Mouse (Mus musculus) heart, embryonic 10.5 days (tissue): ENCODE results near the gene Mcam. TPM values are rescaled to one million over a fixed set of nuclear protein-coding genes. Genes with fewer than 3 reads are reported as not detected.
A peak's percentile ranks its signal among the peaks of the same experiment; 100 is the strongest.

Experiments
- DNase-seq: peaks from one replicate; pipeline ENCODE4 v3.0.0-alpha.2; 2017; ENCODE audit warnings: low spot score
- H3K27ac ChIP-seq: fragments of 300-500 bp; sonication (generic); 2 replicates; pipeline ENCODE4 v1.5.1; 2016; ENCODE audit warnings: mild to moderate bottlenecking
- H3K27me3 ChIP-seq: fragments of 300-500 bp; sonication (generic); 2 replicates; pipeline ENCODE4 v1.6.1; 2016; ENCODE audit warnings: mild to moderate bottlenecking; ENCODE audit not compliant: poor library complexity, insufficient read depth, severe bottlenecking
- H3K36me3 ChIP-seq: fragments of 300-500 bp; sonication (generic); 2 replicates; pipeline ENCODE4 v1.6.1; 2016; ENCODE audit warnings: mild to moderate bottlenecking, moderate library complexity
- H3K4me1 ChIP-seq: fragments of 300-500 bp; sonication (generic); 2 replicates; pipeline ENCODE4 v1.6.1; 2016; ENCODE audit warnings: mild to moderate bottlenecking
- H3K4me3 ChIP-seq: fragments of 300-500 bp; sonication (generic); 2 replicates; pipeline ENCODE4 v1.5.1; 2016; ENCODE audit warnings: mild to moderate bottlenecking, moderate library complexity
- H3K9me3 ChIP-seq: fragments of 300-500 bp; sonication (generic); 2 replicates; pipeline ENCODE4 v1.6.1; 2016; ENCODE audit warnings: mild to moderate bottlenecking, moderate library complexity
- WGBS: fragments of 180-500 bp; shearing (Covaris S2); methylation state at CpG from one replicate; pipeline ENCODE4 v1.1.7; 2016; 5-methylcytosine and 5-hydroxymethylcytosine counted together
- polyA plus RNA-seq: library from polyadenylated mRNA; unstranded; fragments of >200 nt; fragmentation: Nextera tagmentation; extraction: Ambion mirVana; gene quantifications from 2 replicates; pipeline ENCODE4 v1.2.1, GENCODE M21; 2016

Mcam gene
- polyA plus RNA-seq, 1 experiment from 2014 or later, result 34.6 TPM

DNA sequence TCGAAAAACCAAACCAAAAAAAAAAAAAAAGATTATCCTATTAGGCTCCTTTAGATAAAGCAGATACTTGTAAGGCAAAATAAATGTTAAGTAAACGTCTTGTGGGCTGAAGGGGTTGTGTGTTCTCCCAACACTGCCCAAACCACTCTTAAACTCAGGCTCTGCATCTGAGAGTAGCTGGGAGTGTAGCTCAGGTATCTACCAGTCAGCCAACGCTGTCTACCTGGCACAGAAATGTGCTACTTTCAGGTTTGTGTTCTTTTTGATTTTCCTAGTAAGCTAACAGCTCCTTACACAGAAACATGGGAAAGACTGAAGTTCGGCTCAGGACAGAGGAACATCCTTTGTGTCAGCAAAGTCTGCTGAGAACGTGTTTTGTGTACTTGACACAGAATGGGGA, 2.1 kb upstream of the Mcam start:
- DNase-seq, result no peak
- Histone ChIP-seq H3K4me1 (peaks cover 73% of the 10 kb centered on the region), H3K4me3 (no peak overlapping the region), H3K9me3 (no peaks in the 10 kb centered on the region), H3K27ac (peak overlapping the region; percentile 45; the same call in 1 of the 2 replicates), H3K36me3 (peaks cover 9% of the 10 kb centered on the region), H3K27me3 (peaks cover 59% of the 10 kb centered on the region)
- 61% methylated on average over 5 of the region's 5 CpGs for WGBS

DNA sequence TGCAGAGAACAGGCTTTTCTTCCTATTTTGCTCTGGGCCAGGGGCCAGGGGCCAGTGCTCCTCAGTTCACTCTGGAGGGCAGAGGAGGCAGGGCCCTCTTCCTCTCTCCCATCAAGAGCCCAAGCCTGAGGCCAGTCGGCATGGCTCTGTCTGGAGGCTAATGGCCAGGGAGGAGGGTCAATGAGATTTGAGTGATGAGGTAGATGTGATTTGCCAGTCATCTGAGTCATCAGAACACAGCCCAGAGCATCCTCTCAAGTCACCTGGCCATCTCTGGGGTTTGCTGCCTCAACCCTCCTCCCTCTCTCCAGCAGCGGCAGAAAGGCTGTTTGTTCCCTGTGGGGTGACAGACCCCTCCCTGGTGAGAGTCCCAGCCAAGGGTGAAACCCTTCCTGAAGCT, 982 bp upstream of the Mcam start:
- Histone ChIP-seq H3K4me3 (peak overlapping the region; percentile 83), H3K36me3 (peaks cover 18% of the 10 kb centered on the region), H3K4me1 (peaks cover 70% of the 10 kb centered on the region), H3K9me3 (no peaks in the 10 kb centered on the region), H3K27me3 (peaks cover 60% of the 10 kb centered on the region), H3K27ac (peak overlapping the region; percentile 91; the same call in 1 of the 2 replicates)
- DNase-seq, result no peak
- 20% methylated on average over 2 of the region's 2 CpGs for WGBS

DNA sequence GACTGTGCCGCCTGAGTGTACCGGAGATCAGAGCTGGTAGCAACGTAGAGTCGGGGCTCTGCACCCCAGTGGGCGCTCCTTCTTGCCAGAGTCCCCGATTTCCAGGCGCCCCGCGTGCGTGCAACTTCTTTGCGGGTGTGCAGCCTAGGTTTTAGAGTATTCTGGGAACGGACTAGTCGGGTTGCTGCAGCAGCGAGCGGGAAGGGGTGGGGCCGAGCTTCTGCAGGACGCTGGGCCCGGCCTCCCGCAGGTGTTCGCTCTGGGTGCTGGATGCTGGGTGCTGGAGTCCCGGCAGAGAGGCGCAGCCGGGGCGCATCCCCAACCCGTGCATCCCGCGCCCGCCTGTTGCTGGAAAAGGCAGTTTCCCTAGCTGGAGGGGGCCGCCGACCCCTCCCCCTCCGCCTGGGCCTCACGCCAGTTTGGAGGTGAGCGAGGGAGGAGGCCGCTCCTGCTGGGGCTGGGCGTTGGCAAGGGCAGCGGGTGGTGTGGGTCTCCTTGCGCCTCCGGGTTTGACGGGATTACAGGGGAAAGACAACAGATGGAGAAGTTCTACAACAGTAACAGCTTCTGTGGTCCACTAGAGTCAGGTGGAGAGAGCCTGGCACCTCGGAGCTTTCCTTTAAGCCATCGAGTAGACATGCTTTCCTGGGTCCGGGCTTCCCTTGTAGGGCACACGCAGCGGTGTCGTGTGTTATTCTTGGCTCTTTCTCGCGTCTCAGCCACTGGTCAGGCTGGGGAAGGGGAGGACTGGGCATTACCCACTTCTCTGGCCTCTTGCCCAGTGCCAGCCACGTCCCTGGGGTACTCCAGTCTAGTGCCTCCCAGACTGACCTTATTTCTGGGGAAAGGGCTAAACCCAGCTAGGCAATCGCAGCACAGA, 822 bp downstream of the Mcam start:
- H3K27me3 ChIP-seq, result peaks cover 60% of the 10 kb centered on the region
- H3K27ac ChIP-seq, result peak overlapping the region; percentile 91
- H3K4me1 ChIP-seq, result peaks cover 69% of the 10 kb centered on the region

DNA sequence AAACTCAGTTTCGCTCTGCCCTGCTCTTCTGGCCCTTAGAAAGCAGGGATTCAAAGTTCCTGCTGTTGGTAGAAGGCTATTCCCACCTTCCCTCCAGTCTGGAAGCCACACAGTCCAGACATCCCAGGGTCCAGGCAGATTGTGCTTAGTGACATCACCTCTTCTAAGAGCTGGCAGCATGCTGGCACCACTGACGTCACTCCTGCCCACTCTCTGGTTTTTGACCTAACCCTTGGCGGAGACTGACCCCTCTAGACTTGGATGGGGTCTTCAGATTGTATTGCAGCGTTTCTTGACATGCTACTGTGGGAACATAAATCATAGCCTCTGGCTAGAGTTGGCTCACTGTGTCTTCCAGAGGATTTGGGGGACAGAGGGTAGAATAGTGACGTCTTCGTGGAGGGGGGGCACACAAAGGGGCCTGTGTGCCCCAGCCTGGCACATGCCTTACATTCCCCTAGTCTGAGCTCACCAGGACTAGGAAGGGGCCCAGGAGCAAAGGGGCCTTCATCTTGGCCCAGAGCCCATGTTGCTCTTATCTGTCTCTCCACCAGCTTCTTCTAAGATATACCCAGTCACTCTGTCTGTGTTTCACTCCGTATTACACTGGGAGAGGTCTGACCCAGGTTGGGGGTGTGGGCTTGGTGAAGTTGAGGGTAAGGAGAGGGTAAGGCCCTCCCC, 1.6 kb downstream of the Mcam start:
- Histone ChIP-seq H3K27me3 (peaks cover 58% of the 10 kb centered on the region), H3K4me1 (peaks cover 64% of the 10 kb centered on the region), H3K9me3 (no peaks in the 10 kb centered on the region), H3K36me3 (peaks cover 43% of the 10 kb centered on the region), H3K4me3 (peak overlapping the region; percentile 83), H3K27ac (peak overlapping the region; percentile 91)
- DNase-seq, result no peak
- WGBS, result 37% methylated on average over 7 of the region's 7 CpGs

More for the DNA sequence above, 822 bp downstream of the Mcam start:
- 2% methylated on average over 48 of the region's 49 CpGs for WGBS
- Histone ChIP-seq H3K4me3 (peak overlapping the region; percentile 83), H3K9me3 (no peaks in the 10 kb centered on the region), H3K36me3 (peaks cover 36% of the 10 kb centered on the region)
- no peak for DNase-seq

DNA sequence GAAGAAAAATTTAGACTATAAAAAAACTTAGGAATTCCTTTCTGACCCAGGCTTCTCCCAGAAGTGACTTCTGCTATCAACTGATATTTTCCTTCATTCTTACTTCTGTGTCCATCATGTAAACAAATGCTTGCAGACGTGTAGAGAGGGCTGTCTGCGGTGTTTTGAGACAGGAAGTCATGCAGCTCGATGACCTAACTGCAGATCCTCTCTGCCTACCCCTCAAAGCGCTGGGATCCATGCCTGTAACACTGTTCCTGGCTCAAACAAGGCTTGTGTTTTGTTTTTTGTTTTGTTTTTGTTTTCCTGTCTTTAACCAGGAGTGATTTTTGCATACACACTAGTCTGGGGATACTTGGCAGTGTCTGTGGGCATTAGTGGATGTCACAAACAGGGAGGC, 3.6 kb downstream of the Mcam start:
- peaks cover 57% of the 10 kb centered on the region for H3K4me1 ChIP-seq
- no peak overlapping the region for H3K27ac ChIP-seq
- peaks cover 61% of the 10 kb centered on the region for H3K36me3 ChIP-seq
- WGBS, result 65% methylated on average over 4 of the region's 4 CpGs
- peaks cover 44% of the 10 kb centered on the region for H3K27me3 ChIP-seq
- DNase-seq, result no peak
- H3K9me3 ChIP-seq, result no peaks in the 10 kb centered on the region
- no peak overlapping the region for H3K4me3 ChIP-seq

DNA sequence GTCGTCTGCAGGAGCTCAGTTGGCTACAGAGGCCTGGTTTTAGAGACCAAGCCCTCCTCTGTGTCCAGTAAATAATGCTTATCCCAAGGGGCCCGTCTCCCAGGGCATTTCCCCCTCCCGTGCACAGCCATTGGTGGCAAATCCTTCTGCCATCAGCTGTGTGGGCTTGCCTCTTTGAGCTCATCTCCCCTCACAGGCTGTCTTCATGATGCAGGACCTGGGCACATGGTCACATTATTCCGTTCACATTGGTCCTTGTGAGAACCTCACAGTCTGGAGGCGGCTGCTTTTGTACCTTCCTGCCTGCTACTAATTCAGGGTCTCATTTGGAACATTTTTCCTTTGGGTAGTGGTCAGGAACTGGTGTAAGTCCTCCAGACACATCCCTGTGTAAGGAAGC, 7.7 kb downstream of the Mcam start:
- Histone ChIP-seq H3K36me3 (peaks cover 86% of the 10 kb centered on the region), H3K4me1 (peaks cover 26% of the 10 kb centered on the region), H3K9me3 (no peaks in the 10 kb centered on the region), H3K4me3 (no peak overlapping the region), H3K27ac (no peak overlapping the region), H3K27me3 (0 out of 2 replicates have a peak, but pooled peaks cover 3% of the 10 kb centered on the region)
- WGBS, result 64% methylated on average over 5 of the region's 5 CpGs
- DNase-seq, result no peak

DNA sequence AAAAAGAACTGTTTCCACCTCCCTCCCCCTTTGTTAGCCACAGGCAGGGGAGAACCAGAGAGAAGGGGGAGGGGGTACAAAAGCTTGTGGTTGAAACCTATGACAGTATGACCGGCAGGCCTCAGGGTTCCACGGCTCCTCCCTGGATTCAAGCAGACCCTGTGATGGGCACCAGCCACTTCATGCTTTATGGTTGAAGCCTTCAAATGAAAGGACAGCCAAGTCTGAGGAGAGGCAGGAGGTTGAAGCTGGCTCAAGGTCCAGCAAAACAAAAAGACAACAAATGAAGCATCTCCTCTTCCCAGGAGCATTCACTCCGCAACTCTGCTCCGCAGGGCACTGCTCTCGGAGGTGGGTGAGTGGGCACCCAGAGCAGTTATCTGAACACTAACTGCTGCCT, 9.2 kb downstream of the Mcam start:
- Histone ChIP-seq H3K4me1 (peaks cover 25% of the 10 kb centered on the region), H3K4me3 (no peak overlapping the region), H3K27ac (no peak overlapping the region), H3K27me3 (no peaks in the 10 kb centered on the region), H3K36me3 (peaks cover 75% of the 10 kb centered on the region), H3K9me3 (no peaks in the 10 kb centered on the region)
- 83% methylated on average over 5 of the region's 5 CpGs for WGBS
- no peak for DNase-seq

DNA sequence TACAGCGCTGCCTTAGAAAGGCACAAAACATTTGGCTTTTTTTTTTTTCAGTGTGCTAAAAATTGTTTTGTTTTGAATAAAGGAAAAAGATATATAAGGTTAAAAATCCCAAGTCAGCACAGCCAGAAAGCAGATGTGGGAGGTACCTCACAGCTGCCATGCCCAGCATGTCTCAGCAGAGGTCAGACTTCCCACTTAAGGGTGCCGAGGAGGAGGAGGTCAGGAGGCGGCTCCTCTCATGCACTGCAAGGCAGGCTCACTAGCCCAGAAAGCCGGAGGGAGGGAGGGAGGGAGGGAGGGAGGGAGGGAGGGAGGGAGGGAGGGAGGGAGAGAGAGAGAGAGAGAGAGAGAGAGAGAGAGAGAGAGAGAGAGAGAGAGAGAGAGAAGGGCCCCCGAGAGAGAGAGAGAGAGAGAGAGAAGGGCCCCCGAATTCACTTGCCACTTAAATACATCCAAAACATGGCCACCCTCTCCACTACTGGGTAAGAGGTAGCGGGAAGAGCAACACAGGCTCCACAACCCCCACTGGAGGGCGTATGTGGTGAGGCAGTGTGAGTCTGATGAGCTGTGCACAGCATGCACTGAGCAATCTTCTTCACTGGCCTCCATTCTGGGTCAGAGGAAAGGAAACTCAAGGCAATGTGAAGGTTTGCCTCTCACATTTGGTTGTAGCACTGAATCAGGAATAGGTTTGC, 9.9 kb downstream of the Mcam start:
- H3K27ac ChIP-seq, result no peak overlapping the region

DNA sequence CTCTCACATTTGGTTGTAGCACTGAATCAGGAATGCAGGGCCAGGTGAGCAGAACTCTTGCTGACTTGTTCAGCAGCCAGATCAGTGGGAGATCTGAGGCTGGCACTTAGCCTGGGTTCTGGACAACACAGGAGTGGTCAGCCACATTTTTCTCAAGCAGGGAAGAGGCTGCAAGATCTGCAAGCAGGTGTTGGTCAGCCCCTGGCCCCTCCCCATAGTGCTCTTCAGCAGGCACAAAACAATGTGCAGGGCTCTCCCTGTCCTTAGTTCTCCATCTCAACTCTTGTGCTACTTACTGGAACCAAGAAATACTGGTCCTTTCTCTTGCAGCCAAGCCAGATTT, 10.4 kb downstream of the Mcam start:
- Histone ChIP-seq H3K4me1 (peaks cover 14% of the 10 kb centered on the region), H3K4me3 (no peak overlapping the region), H3K9me3 (no peaks in the 10 kb centered on the region), H3K27me3 (no peaks in the 10 kb centered on the region), H3K36me3 (peaks cover 75% of the 10 kb centered on the region), H3K27ac (no peak overlapping the region)
- no peak for DNase-seq

More for the DNA sequence above, 9.9 kb downstream of the Mcam start:
- H3K27me3 ChIP-seq, result no peaks in the 10 kb centered on the region
- peaks cover 20% of the 10 kb centered on the region for H3K4me1 ChIP-seq
- no peak overlapping the region for H3K4me3 ChIP-seq
- H3K9me3 ChIP-seq, result no peaks in the 10 kb centered on the region
- WGBS, result 35% methylated on average over 7 of the region's 8 CpGs
- H3K36me3 ChIP-seq, result peaks cover 75% of the 10 kb centered on the region
- DNase-seq, result no peak

DNA sequence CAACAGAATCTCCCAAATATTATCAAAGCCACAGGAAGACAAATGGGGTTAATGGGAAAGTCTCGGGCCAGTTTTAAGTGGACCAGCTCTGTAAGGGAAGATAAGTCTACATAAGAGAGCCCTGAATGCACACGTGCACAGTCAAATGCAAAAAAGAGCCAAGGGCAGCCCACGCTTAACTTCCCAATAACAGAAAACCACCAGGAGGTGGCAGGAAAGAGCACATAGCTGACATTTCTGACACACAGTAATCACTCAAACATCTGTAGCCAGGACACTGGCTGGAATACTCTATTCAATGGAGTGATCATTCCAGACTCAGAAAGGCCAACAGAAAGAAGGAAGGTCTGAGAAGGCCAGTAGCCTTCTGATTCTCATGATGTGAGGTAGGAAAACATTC, 13.0 kb downstream of the Mcam start:
- 60% methylated on average over 3 of the region's 3 CpGs for WGBS
- Histone ChIP-seq H3K27me3 (no peaks in the 10 kb centered on the region), H3K36me3 (peaks cover 74% of the 10 kb centered on the region), H3K9me3 (no peaks in the 10 kb centered on the region), H3K4me3 (no peak overlapping the region), H3K27ac (no peak overlapping the region), H3K4me1 (peaks cover 10% of the 10 kb centered on the region)
- no peak for DNase-seq

DNA sequence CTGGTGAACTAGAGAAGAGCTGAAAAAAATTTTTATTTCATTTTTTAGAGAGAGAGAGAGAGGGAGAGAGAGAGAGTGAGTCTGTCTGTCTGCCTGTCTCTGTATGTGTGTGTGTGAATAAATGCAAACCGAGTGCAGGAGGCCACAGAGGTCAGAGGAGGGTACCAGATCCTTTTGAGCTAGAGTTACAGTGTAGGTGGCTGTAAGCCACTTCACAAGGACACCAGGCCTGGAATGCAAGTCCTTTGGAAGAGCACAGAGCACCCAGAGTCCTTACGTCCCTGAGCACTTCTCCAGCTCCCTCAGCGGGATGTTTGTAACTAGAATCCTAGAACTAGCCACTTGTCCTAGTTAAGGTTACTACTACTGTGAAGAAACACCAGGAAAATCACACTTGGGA, 25.6 kb downstream of the Mcam start:
- no peaks in the 10 kb centered on the region for H3K9me3 ChIP-seq
- 68% methylated on average over 3 of the region's 3 CpGs for whole genome bisulfite sequencing
- DNase-seq, result no peak
- no peaks in the 10 kb centered on the region for H3K27me3 ChIP-seq
- H3K27ac ChIP-seq, result no peak overlapping the region
- peaks cover 86% of the 10 kb centered on the region for H3K36me3 ChIP-seq
- 0 out of 2 replicates have a peak, but pooled peaks cover 3% of the 10 kb centered on the region for H3K4me1 ChIP-seq
- H3K4me3 ChIP-seq, result no peak overlapping the region

DNA sequence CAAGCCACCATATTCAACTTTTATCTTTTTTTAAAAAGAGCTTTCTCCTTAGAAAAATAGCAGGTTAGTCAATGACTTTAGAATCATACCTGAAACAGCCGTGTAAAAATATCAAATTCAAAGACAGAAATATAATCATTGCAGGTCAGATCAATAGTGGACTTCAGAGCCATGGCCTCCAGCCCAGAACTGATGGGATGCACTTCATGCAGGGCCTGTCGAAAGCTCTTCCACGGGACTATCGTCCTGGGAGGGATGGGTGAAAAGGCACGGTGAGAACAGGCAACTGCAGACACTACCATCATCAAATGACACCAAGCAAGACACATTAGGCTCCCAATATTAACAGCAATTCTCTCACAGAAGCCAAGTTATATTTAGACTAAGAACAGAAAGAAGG, 34.7 kb downstream of the Mcam start:
- no peak for DNase-seq
- Histone ChIP-seq H3K36me3 (peaks cover 67% of the 10 kb centered on the region), H3K27me3 (no peaks in the 10 kb centered on the region), H3K27ac (no peak overlapping the region), H3K4me1 (peaks cover 33% of the 10 kb centered on the region), H3K4me3 (no peak overlapping the region), H3K9me3 (no peaks in the 10 kb centered on the region)
- 78% methylated on average over 5 of the region's 5 CpGs for WGBS

DNA sequence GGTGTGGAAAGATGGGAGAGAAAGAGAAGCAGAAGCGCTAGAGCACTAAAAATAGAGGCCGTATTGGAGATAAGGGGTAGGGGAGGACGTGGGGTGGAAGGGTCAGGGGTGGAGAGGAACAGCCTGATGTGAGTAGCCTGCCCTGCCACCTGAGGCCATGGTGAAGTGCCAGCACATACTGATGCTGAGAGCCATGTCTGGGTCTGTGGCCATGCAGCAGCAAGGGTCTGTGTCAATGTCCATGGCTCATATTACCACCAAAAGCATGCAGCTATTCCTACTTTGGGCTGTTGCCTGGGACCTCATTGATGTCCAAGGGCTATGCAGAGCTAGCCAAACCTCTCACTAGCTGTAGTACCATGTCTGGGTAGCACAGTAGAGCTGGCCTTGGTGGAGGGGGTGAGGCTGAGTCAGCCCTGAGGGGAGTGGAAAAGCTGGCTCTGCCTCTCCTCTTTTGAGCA, 36.5 kb downstream of the Mcam start:
- WGBS, result 29% methylated on average over 3 of the region's 3 CpGs
- Histone ChIP-seq H3K9me3 (no peaks in the 10 kb centered on the region), H3K4me3 (peak overlapping the region; percentile 31), H3K27me3 (no peaks in the 10 kb centered on the region), H3K36me3 (peaks cover 49% of the 10 kb centered on the region), H3K4me1 (peaks cover 37% of the 10 kb centered on the region), H3K27ac (peak overlapping the region; percentile 79)
- DNase-seq, result peak; percentile 78
